Mouse (Mus musculus): ENCODE results near the gene Thrsp. TPM values are rescaled to one million over a fixed set of nuclear protein-coding genes. Genes with fewer than 3 reads are reported as not detected.

Thrsp gene
- total RNA-seq, 2 experiments from 2014 or later = 27.7 to 34.9 TPM

- intact Hi-C loops (cut with DNase I) = loop anchor here (5.0 kb wide), 1 partner anchor 157 kb away; the partner anchor contains the start of genes Aamdc and Rsf1
- no peak for DNase-seq
Measured at GRCm38 (mm10) chr7:97420406-97420805, 2.9 kb upstream of the Thrsp start.

- no peak for DNase-seq
- intact Hi-C loops (cut with DNase I) = no loop called here
Measured at GRCm38 (mm10) chr7:97419163-97419562, 1.6 kb upstream of the Thrsp start.

GRCm38 (mm10) chr7:97418717-97419116 lies 1.2 kb upstream of the Thrsp start:
- DNase-seq = peak in 1 of 2 experiments; percentile 42

GRCm38 (mm10) chr7:97416473-97416872 lies 1.1 kb downstream of the Thrsp start:
- intact Hi-C loops (cut with DNase I) = no loop called here
- DNase-seq = no peak

More at GRCm38 (mm10) chr7:97418717-97419116, 1.2 kb upstream of the Thrsp start:
- intact Hi-C loops (cut with DNase I) = no loop called here

- DNase-seq = no peak
- intact Hi-C loops (cut with DNase I) = no loop called here
Measured at GRCm38 (mm10) chr7:97414915-97415687, 2.4 kb downstream of the Thrsp start.

- peak; percentile 33 to 54 for DNase-seq
- intact Hi-C loops (cut with DNase I) = no loop called here
Measured at GRCm38 (mm10) chr7:97414426-97414825, 3.1 kb downstream of the Thrsp start.

- DNase-seq = no peak
- intact Hi-C loops (cut with DNase I) = no loop called here
Measured at GRCm38 (mm10) chr7:97413981-97414380, 3.5 kb downstream of the Thrsp start.

- intact Hi-C loops (cut with DNase I) = no loop called here
Measured at GRCm38 (mm10) chr7:97411575-97411974, 6.0 kb downstream of the Thrsp start.

GRCm38 (mm10) chr7:97411106-97411505 lies 6.4 kb downstream of the Thrsp start:
- no peak for DNase-seq
- intact Hi-C loops (cut with DNase I) = no loop called here

More at GRCm38 (mm10) chr7:97411575-97411974, 6.0 kb downstream of the Thrsp start:
- no peak for DNase-seq

GRCm38 (mm10) chr7:97407145-97407544 lies 10.4 kb downstream of the Thrsp start:
- no peak for DNase-seq
- intact Hi-C loops (cut with DNase I) = no loop called here

- intact Hi-C loops (cut with DNase I) = no loop called here
Measured at GRCm38 (mm10) chr7:97399960-97400715, 17.4 kb downstream of the Thrsp start, which contains the start of gene Ndufc2. TSS of gene Ndufc2 (plus strand) at chr7:97400003.

GRCm38 (mm10) chr7:97398943-97399342 lies 18.6 kb downstream of the Thrsp start:
- DNase-seq = no peak
- intact Hi-C loops (cut with DNase I) = no loop called here

More at GRCm38 (mm10) chr7:97399960-97400715, 17.4 kb downstream of the Thrsp start, which contains the start of gene Ndufc2:
- peak; percentile 79 to 84 for DNase-seq

GRCm38 (mm10) chr7:97394375-97394774 lies 23.2 kb downstream of the Thrsp start:
- intact Hi-C loops (cut with DNase I) = no loop called here
- DNase-seq = no peak

GRCm38 (mm10) chr7:97392079-97392445 lies 25.5 kb downstream of the Thrsp start:
- peak in 1 of 2 experiments; percentile 25 for DNase-seq
- intact Hi-C loops (cut with DNase I) = no loop called here

GRCm38 (mm10) chr7:97391293-97392078 lies 26.0 kb downstream of the Thrsp start:
- no peak for DNase-seq
- intact Hi-C loops (cut with DNase I) = no loop called here

- intact Hi-C loops (cut with DNase I) = no loop called here
- DNase-seq = no peak
Measured at GRCm38 (mm10) chr7:97388541-97388940, 29.0 kb downstream of the Thrsp start.

GRCm38 (mm10) chr7:97387561-97388147 lies 29.9 kb downstream of the Thrsp start:
- DNase-seq = no peak
- intact Hi-C loops (cut with DNase I) = no loop called here

GRCm38 (mm10) chr7:97386806-97387370 lies 30.6 kb downstream of the Thrsp start:
- DNase-seq = peak; percentile 44 to 49
- intact Hi-C loops (cut with DNase I) = no loop called here

- intact Hi-C loops (cut with DNase I) = no loop called here
- DNase-seq = peak; percentile 46 to 54
Measured at GRCm38 (mm10) chr7:97386106-97386805, 31.3 kb downstream of the Thrsp start.

All from heart, postnatal 14 days (tissue).